Mouse (Mus musculus) liver, postnatal 0 days (tissue): ENCODE data around the gene Myo18b.

ENCODE experiments used
- CTCF ChIP-seq: sonication (generic); IDR thresholded peaks from 2 replicates; pipeline ENCODE4 v1.5.1; 2016; ENCODE audit warnings: antibody characterized with exemption, low read depth
- EP300 ChIP-seq: IDR thresholded peaks from 2 replicates; pipeline ENCODE4 v1.6.1; 2016; ENCODE audit warnings: antibody characterized with exemption, low read depth, mild to moderate bottlenecking

- TF ChIP-seq CTCF: no peak
- TF ChIP-seq EP300: no peak
Measured at GRCm38 (mm10) chr5:112773429-112773828, 122.7 kb downstream of the Myo18b start.
